Mouse (Mus musculus) heart, embryonic 11.5 days (tissue): ENCODE results near the gene Cdk17. TPM values are rescaled to one million over a fixed set of nuclear protein-coding genes. Genes with fewer than 3 reads are reported as not detected.
A peak's percentile ranks its signal among the peaks of the same experiment; 100 is the strongest.

ENCODE experiments used
- ATAC-seq: fragments of 200-750 bp; cut with Nextera tagmentation; replicated peaks from 2 replicates; pipeline ENCODE4 v1.8.0; 2017; ENCODE audit warnings: moderate library complexity; ENCODE audit not compliant: insufficient number of reproducible peaks, low FRiP score, low TSS enrichment
- H3K27ac ChIP-seq: fragments of 300-500 bp; sonication (generic); 2 replicates; pipeline ENCODE4 v1.5.1; 2014; ENCODE audit warnings: mild to moderate bottlenecking, low read depth, low read length
- H3K27me3 ChIP-seq: fragments of 300-500 bp; sonication (generic); 2 replicates; pipeline ENCODE4 v1.6.1; 2014; ENCODE audit warnings: mild to moderate bottlenecking, low read length, mixed read lengths; ENCODE audit not compliant: control insufficient read depth, insufficient read depth
- H3K36me3 ChIP-seq: fragments of 300-500 bp; sonication (generic); 2 replicates; pipeline ENCODE4 v1.6.1; 2014; ENCODE audit warnings: mild to moderate bottlenecking, low read length, moderate library complexity, mixed read lengths; ENCODE audit not compliant: control insufficient read depth, insufficient read depth
- H3K4me1 ChIP-seq: fragments of 300-500 bp; sonication (generic); 2 replicates; pipeline ENCODE4 v1.6.1; 2014; ENCODE audit warnings: low read length; ENCODE audit not compliant: control insufficient read depth, insufficient read depth
- H3K4me2 ChIP-seq: fragments of 300-500 bp; sonication (generic); 2 replicates; pipeline ENCODE4 v1.6.1; 2014; ENCODE audit warnings: mild to moderate bottlenecking, moderate library complexity
- H3K4me3 ChIP-seq: fragments of 300-500 bp; sonication (generic); 2 replicates; pipeline ENCODE4 v1.5.1; 2014; ENCODE audit warnings: low read depth, low read length
- H3K9ac ChIP-seq: fragments of 300-500 bp; sonication (generic); 2 replicates; pipeline ENCODE4 v1.6.1; 2014; ENCODE audit warnings: mild to moderate bottlenecking, low read depth, low read length, moderate library complexity
- H3K9me3 ChIP-seq: fragments of 300-500 bp; sonication (generic); replicated peaks from 2 replicates; pipeline ENCODE4 v1.6.1; 2016; ENCODE audit warnings: low read length; ENCODE audit not compliant: control insufficient read depth
- WGBS: fragments of 180-500 bp; shearing (Covaris S2); extraction: QIAGEN DNeasy Blood & Tissue Kit; methylation state at CpG from one replicate; pipeline ENCODE4 v1.1.7; 2014; ENCODE audit not compliant: insufficient replicate concordance; 5-methylcytosine and 5-hydroxymethylcytosine counted together
- polyA plus RNA-seq: library from polyadenylated mRNA; unstranded; fragments of >200 nt; fragmentation: Nextera tagmentation; extraction: Ambion mirVana; gene quantifications from 2 replicates; pipeline ENCODE4 v1.2.1, GENCODE M21; 2014

The Cdk17 gene
- polyA plus RNA-seq, 1 experiment from 2014 or later = 21.0 TPM

- H3K4me1 ChIP-seq = peaks cover 7% of the 10 kb centered on the region
- 64% methylated on average over 4 of the region's 4 CpGs for WGBS
- H3K9me3 ChIP-seq = no peaks in the 10 kb centered on the region
- H3K36me3 ChIP-seq = peaks cover 5% of the 10 kb centered on the region; the same call in 1 of the 2 replicates
- H3K27ac ChIP-seq = no peak overlapping the region
- no peak for ATAC-seq
- H3K9ac ChIP-seq = no peak overlapping the region
- no peaks in the 10 kb centered on the region for H3K27me3 ChIP-seq
- no peak overlapping the region for H3K4me3 ChIP-seq
- H3K4me2 ChIP-seq = no peak overlapping the region
Measured at GRCm38 (mm10) chr10:93269744-93270143, 109.1 kb downstream of the Cdk17 start.

- no peak overlapping the region for H3K4me3 ChIP-seq
- H3K4me2 ChIP-seq = no peak overlapping the region
- no peaks in the 10 kb centered on the region for H3K27me3 ChIP-seq
- no peak overlapping the region for H3K27ac ChIP-seq
- no peak for ATAC-seq
- peaks cover 2% of the 10 kb centered on the region; the same call in 1 of the 2 replicates for H3K36me3 ChIP-seq
- peaks cover 18% of the 10 kb centered on the region for H3K4me1 ChIP-seq
- H3K9me3 ChIP-seq = no peaks in the 10 kb centered on the region
- no peak overlapping the region for H3K9ac ChIP-seq
- WGBS = 86% methylated on average over 6 of the region's 6 CpGs
Measured at GRCm38 (mm10) chr10:93270889-93271460, 110.3 kb downstream of the Cdk17 start.

- ATAC-seq = no peak
- Histone ChIP-seq H3K4me3 (no peak overlapping the region), H3K9ac (no peak overlapping the region), H3K9me3 (no peaks in the 10 kb centered on the region), H3K27ac (no peak overlapping the region), H3K27me3 (no peaks in the 10 kb centered on the region), H3K4me2 (no peak overlapping the region), H3K4me1 (peaks cover 26% of the 10 kb centered on the region), H3K36me3 (peaks cover 2% of the 10 kb centered on the region; the same call in 1 of the 2 replicates)
- 75% methylated on average over 7 of the region's 7 CpGs for WGBS
Measured at GRCm38 (mm10) chr10:93271831-93272230, 111.2 kb downstream of the Cdk17 start.

GRCm38 (mm10) chr10:93272986-93273982 is 112.6 kb downstream of the Cdk17 start:
- 77% methylated on average over 14 of the region's 14 CpGs for WGBS
- Histone ChIP-seq H3K9ac (no peak overlapping the region), H3K4me2 (no peak overlapping the region), H3K27ac (no peak overlapping the region), H3K27me3 (no peaks in the 10 kb centered on the region), H3K36me3 (peaks cover 2% of the 10 kb centered on the region; the same call in 1 of the 2 replicates), H3K4me1 (peaks cover 32% of the 10 kb centered on the region), H3K4me3 (no peak overlapping the region), H3K9me3 (no peaks in the 10 kb centered on the region)
- no peak for ATAC-seq

GRCm38 (mm10) chr10:93274277-93274696 is 113.6 kb downstream of the Cdk17 start:
- peaks cover 35% of the 10 kb centered on the region for H3K4me1 ChIP-seq
- no peak overlapping the region for H3K4me2 ChIP-seq
- H3K9me3 ChIP-seq = no peaks in the 10 kb centered on the region
- no peak overlapping the region for H3K9ac ChIP-seq
- no peaks in the 10 kb centered on the region for H3K36me3 ChIP-seq
- H3K27me3 ChIP-seq = no peaks in the 10 kb centered on the region
- 51% methylated on average over 2 of the region's 2 CpGs for WGBS
- H3K27ac ChIP-seq = no peak overlapping the region
- no peak overlapping the region for H3K4me3 ChIP-seq
- ATAC-seq = no peak

- H3K4me1 ChIP-seq = peaks cover 38% of the 10 kb centered on the region
Measured at GRCm38 (mm10) chr10:93275212-93276136, 114.8 kb downstream of the Cdk17 start.

GRCm38 (mm10) chr10:93276349-93276763 is 115.7 kb downstream of the Cdk17 start:
- 10% methylated on average over 16 of the region's 16 CpGs for WGBS
- ATAC-seq = no peak
- Histone ChIP-seq H3K4me2 (peak overlapping the region; percentile 62), H3K27ac (no peak overlapping the region), H3K36me3 (no peaks in the 10 kb centered on the region), H3K9me3 (no peaks in the 10 kb centered on the region), H3K9ac (peak overlapping the region; percentile 47), H3K4me3 (peak overlapping the region; percentile 28), H3K4me1 (peaks cover 41% of the 10 kb centered on the region), H3K27me3 (no peaks in the 10 kb centered on the region)

More at GRCm38 (mm10) chr10:93275212-93276136, 114.8 kb downstream of the Cdk17 start:
- WGBS = 52% methylated on average over 25 of the region's 25 CpGs
- Histone ChIP-seq H3K4me2 (peak overlapping the region; percentile 62), H3K4me3 (peak overlapping the region; percentile 28; the same call in 1 of the 2 replicates), H3K9me3 (no peaks in the 10 kb centered on the region), H3K36me3 (no peaks in the 10 kb centered on the region), H3K27me3 (no peaks in the 10 kb centered on the region), H3K9ac (no peak overlapping the region), H3K27ac (peak overlapping the region; percentile 17; the same call in 1 of the 2 replicates)
- ATAC-seq = 0 out of 2 replicates have a peak, but pooled peaks have one; percentile 19

- WGBS = 61% methylated on average over 9 of the region's 9 CpGs
- Histone ChIP-seq H3K36me3 (no peaks in the 10 kb centered on the region), H3K9ac (peak overlapping the region; percentile 47; the same call in 1 of the 2 replicates), H3K4me2 (peak overlapping the region; percentile 62), H3K4me1 (peaks cover 41% of the 10 kb centered on the region), H3K9me3 (no peaks in the 10 kb centered on the region), H3K27ac (no peak overlapping the region), H3K4me3 (peak overlapping the region; percentile 28; the same call in 1 of the 2 replicates), H3K27me3 (no peaks in the 10 kb centered on the region)
- no peak for ATAC-seq
Measured at GRCm38 (mm10) chr10:93276857-93277256, 116.2 kb downstream of the Cdk17 start.
